Mouse (Mus musculus) stomach, postnatal 0 days (tissue): ENCODE measurements around the gene Col25a1.

Source experiments
- CTCF ChIP-seq: IDR thresholded peaks from 2 replicates; pipeline ENCODE4 v1.5.1; 2016; ENCODE audit warnings: antibody characterized with exemption, low read depth, mild to moderate bottlenecking, moderate library complexity
- EP300 ChIP-seq: optimal IDR thresholded peaks from 2 replicates; pipeline ENCODE3; 2016; ENCODE audit warnings: antibody characterized with exemption

GRCm38 (mm10) chr3:130378626-130379025, 247.3 kb downstream of the Col25a1 start:
- no peak for TF ChIP-seq CTCF
- TF ChIP-seq EP300, result no peak
